Mouse (Mus musculus) ovary, postnatal 10 days (tissue): ENCODE measurements at regions not wholly inside any gene's neighbourhood (a gene's known extent, or its start where the extent isn't known, plus 50 kb on each side); places are given as distances from the start of the nearest gene placed in this dataset.

Source experiments
- DNase-seq: peaks from one replicate; pipeline ENCODE4 v3.0.0; 2022; ENCODE audit warnings: low spot score

- DNase-seq: no peak
Measured at GRCm38 (mm10) chr4:54704696-54705095, 240.2 kb upstream of the Zfp462 start.

- DNase-seq: no peak
Measured at GRCm38 (mm10) chr4:54709751-54710150, 235.1 kb upstream of the Zfp462 start.

- no peak for DNase-seq
Measured at GRCm38 (mm10) chr4:54712929-54713328, 231.9 kb upstream of the Zfp462 start.

GRCm38 (mm10) chr4:54714612-54715342 lies 230.1 kb upstream of the Zfp462 start:
- no peak for DNase-seq

GRCm38 (mm10) chr4:54718083-54718482 lies 226.8 kb upstream of the Zfp462 start:
- no peak for DNase-seq

GRCm38 (mm10) chr4:54739001-54739400 lies 205.8 kb upstream of the Zfp462 start:
- DNase-seq: no peak

GRCm38 (mm10) chr4:54751458-54751857 lies 193.4 kb upstream of the Zfp462 start:
- no peak for DNase-seq

- DNase-seq: no peak
Measured at GRCm38 (mm10) chr4:54756441-54756840, 188.4 kb upstream of the Zfp462 start.

GRCm38 (mm10) chr4:54757715-54758500 lies 186.9 kb upstream of the Zfp462 start:
- peak; percentile 3 for DNase-seq

- no peak for DNase-seq
Measured at GRCm38 (mm10) chr4:54758501-54758829, 186.4 kb upstream of the Zfp462 start.

GRCm38 (mm10) chr4:54761257-54761656 lies 183.6 kb upstream of the Zfp462 start:
- no peak for DNase-seq

GRCm38 (mm10) chr4:54765045-54765444 lies 179.8 kb upstream of the Zfp462 start:
- no peak for DNase-seq

- DNase-seq: no peak
Measured at GRCm38 (mm10) chr4:54767506-54768200, 177.2 kb upstream of the Zfp462 start.

GRCm38 (mm10) chr4:54768836-54769235 lies 176.0 kb upstream of the Zfp462 start:
- DNase-seq: no peak

GRCm38 (mm10) chr4:54774066-54774465 lies 170.8 kb upstream of the Zfp462 start:
- DNase-seq: no peak

GRCm38 (mm10) chr4:54774717-54775116 lies 170.1 kb upstream of the Zfp462 start:
- no peak for DNase-seq

GRCm38 (mm10) chr4:54780511-54780910 lies 164.3 kb upstream of the Zfp462 start:
- DNase-seq: no peak

GRCm38 (mm10) chr4:54791217-54791742 lies 153.6 kb upstream of the Zfp462 start:
- no peak for DNase-seq

- no peak for DNase-seq
Measured at GRCm38 (mm10) chr4:54793857-54794256, 151.0 kb upstream of the Zfp462 start.

GRCm38 (mm10) chr4:54795246-54795645 lies 149.6 kb upstream of the Zfp462 start:
- no peak for DNase-seq

GRCm38 (mm10) chr4:54798523-54798922 lies 146.3 kb upstream of the Zfp462 start:
- DNase-seq: no peak

- DNase-seq: no peak
Measured at GRCm38 (mm10) chr4:54811163-54811562, 133.7 kb upstream of the Zfp462 start.
